In the genomic region with DNA sequence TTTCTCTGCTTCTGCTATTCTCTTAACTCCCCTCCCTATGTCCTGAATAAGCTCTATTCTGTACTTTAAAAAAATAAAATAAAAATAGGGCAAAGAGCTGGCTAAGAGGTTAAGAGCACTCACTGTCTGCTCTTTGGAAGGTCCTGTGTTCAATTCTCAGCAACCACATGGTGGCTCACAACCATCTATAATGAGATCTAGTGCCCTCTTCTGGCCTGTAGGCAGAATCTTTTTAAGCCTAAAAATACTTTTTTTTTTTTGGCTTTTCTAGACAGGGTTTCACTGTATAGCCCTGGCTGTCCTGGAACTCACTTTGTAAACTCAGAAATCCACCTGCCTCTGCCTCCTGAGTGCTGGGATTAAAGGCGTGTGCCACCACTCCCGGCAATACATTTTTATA, we compare ENCODE assay signal across 2 mouse cellular contexts.
TF ChIP-seq lines count a peak whose summit lies in the region.

No protein-coding gene starts in this region.

TF ChIP-seq in CH12.LX, 34 proteins besides CTCF, POLR2A, EP300 and RAD21:
- TF ChIP-seq MYC (IDR thresholded peaks at IDR 0.05; ENCODE audit: low read depth, low read length) (peak; percentile 54; the same call in 1 of the 2 replicates), ZNF384 (IDR thresholded peaks at IDR 0.05; ENCODE audit: low read depth, low read length) (peak; percentile 47; the same call in 1 of the 2 replicates)

TF ChIP-seq in MEL, 35 proteins besides CTCF, POLR2A, EP300 and RAD21:
- TF ChIP-seq ZNF384 (IDR thresholded peaks at IDR 0.05; ENCODE audit: low read depth, low read length) = peak; percentile 80
- peak; percentile 14; the same call in 1 of the 2 replicates for TF ChIP-seq SMC3 (IDR thresholded peaks at IDR 0.05; ENCODE audit: low read depth, low read length)
- 0 out of 2 replicates have a peak, but pooled peaks have one; percentile 59 for TF ChIP-seq MYC (IDR thresholded peaks at IDR 0.05; ENCODE audit: low read depth, low read length)
